Mouse (Mus musculus): ENCODE data around the gene Olfr875. TPM values are rescaled to one million over a fixed set of nuclear protein-coding genes. Genes with fewer than 3 reads are reported as not detected.

The Olfr875 gene
- not detected in 2 replicates for total RNA-seq (2023)

DNA sequence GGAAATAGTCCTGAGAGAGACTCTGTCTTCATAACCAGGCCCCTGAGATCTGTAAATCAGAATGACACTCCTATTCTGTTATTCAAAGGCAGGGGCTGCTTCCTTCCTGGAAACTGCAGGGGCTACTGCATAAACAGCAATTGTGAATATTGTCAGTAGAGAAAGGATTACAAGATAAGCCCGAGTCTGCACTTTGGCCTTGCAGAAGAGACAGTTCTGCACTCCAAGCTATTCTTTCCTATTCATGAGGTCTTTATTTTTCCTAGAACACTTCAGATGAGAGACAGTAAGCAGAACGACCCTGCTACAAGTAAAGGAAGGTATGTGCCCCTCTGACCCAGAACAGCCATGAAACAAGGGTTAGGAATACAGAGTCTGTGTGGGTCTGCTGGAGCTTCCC, at the start of gene Olfr875:
Gene Olfr875, plus strand, starts transcription at position 99 of the 400 bp plus-strand sequence.

DNA sequence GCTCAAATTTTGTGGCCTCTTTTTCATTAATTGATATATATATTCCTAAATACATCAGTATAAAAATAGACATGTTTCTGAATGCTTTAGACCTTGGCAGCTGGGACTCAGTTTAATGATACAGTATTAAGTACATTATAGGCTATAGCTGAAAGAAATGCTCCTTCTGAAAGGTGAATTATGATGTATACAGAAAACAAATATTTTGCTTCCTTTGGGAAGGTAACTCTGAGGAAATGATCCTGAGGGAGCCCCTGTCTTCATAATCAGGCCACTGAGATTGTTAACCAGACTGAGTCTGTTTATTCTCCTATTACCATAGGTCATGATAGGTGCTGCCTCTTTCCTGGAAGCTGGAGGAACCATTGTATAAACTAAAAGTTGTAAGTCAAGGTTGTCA, 26.9 kb upstream of the Olfr875 start, which contains the start of gene Olfr874:
Gene Olfr874, plus strand, starts transcription at position 301 of the 400 bp plus-strand sequence.

DNA sequence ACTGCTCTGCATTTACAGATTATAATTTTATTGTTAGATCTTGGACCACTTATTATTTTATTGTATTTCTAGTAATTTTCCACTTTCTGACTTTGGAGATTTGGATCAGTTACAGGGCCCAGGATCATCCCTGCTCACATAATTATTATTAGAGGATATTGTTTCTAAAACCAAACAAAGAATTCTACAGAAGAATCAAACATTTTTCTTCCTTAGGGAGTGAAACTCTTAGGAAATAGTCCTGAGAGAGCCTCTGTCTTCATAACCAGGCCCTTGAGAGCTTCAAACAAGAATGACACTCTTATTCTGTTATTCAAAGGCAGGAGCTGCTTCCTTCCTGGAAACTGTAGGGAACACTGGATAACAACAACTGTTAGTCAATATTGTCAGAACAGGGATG, 31.1 kb downstream of the Olfr875 start, which contains the start of gene Olfr876:
Gene Olfr876, plus strand, starts transcription at position 301 of the 400 bp plus-strand sequence.

Other genes starting within 250 kb of the Olfr875 start
- not detected in 2 replicates for gene Esam, start 243.8 kb upstream of the Olfr875 start, total RNA-seq (2023)
- not detected in 2 replicates for gene Vsig2, start 232.6 kb upstream of the Olfr875 start, total RNA-seq (2023)
- gene Nrgn, start 219.0 kb upstream of the Olfr875 start, total RNA-seq (2023): 1.4 and 1.9 TPM in 2 replicates
- 2.5 and 2.6 TPM in 2 replicates for gene Siae, start 216.2 kb upstream of the Olfr875 start, total RNA-seq (2023)
- gene Spa17, start 158.1 kb upstream of the Olfr875 start, total RNA-seq (2023): 0.73 TPM in 1 of 2 replicates, not detected in the other
- 50.3 and 54.0 TPM in 2 replicates for gene Tbrg1, start 114.5 kb upstream of the Olfr875 start, total RNA-seq (2023)
- gene Panx3, start 102.6 kb upstream of the Olfr875 start, total RNA-seq (2023): not detected in 2 replicates
- not detected in 2 replicates for gene Olfr160, start 55.6 kb upstream of the Olfr875 start, total RNA-seq (2023)
- not detected in 2 replicates for gene Olfr874, start 26.8 kb upstream of the Olfr875 start, total RNA-seq (2023)
- not detected in 2 replicates for gene Olfr876, start 31.2 kb downstream of the Olfr875 start, total RNA-seq (2023)
- gene Olfr877, start 82.4 kb downstream of the Olfr875 start, total RNA-seq (2023): not detected in 2 replicates
- gene Olfr145, start 124.9 kb downstream of the Olfr875 start, total RNA-seq (2023): not detected in 2 replicates
- gene Olfr878, start 146.0 kb downstream of the Olfr875 start, total RNA-seq (2023): not detected in 2 replicates
- not detected in 2 replicates for gene Olfr881, start 220.0 kb downstream of the Olfr875 start, total RNA-seq (2023)